Mouse (Mus musculus): ENCODE measurements around the gene Usp4. TPM values are rescaled to one million over a fixed set of nuclear protein-coding genes. Genes with fewer than 3 reads are reported as not detected.
A peak's percentile ranks its signal among the peaks of the same experiment; 100 is the strongest.
"Not testable (repeated sequence)": the region's sequence is repeated elsewhere in the genome, so short reads cannot be mapped to it uniquely, and the experiment has no call there.

The Usp4 gene
- 138 and 140 TPM in 2 replicates for polyA plus RNA-seq (2015; fragmentation: Nextera tagmentation; extraction: Ambion mirVana)

- Histone ChIP-seq H3K9me3 (no peaks in the 10 kb centered on the region), H3K4me1 (peaks cover 21% of the 10 kb centered on the region), H3K9ac (replicated peaks) (peak within 1 kb of the TSS; percentile 92), H3K27me3 (no peaks in the 10 kb centered on the region), H3K4me3 (peak within 1 kb of the TSS; percentile 75), H3K4me2 (replicated peaks) (peak within 1 kb of the TSS; percentile 55), H3K27ac (replicated peaks) (peak within 1 kb of the TSS; percentile 96), H3K36me3 (peaks cover 30% of the 10 kb centered on the region)
- ATAC-seq (replicated peaks), result peak; percentile 96
- under 1% methylated on average over 72 of the region's 75 CpGs for whole genome bisulfite sequencing
Observed at GRCm38 (mm10) chr9:108347540-108348289, at the start of gene Usp4. Gene Usp4 (plus strand): TSS chr9:108347853.

- ATAC-seq (replicated peaks), result no peak
- Histone ChIP-seq H3K36me3 (peaks cover 37% of the 10 kb centered on the region), H3K9me3 (no peaks in the 10 kb centered on the region), H3K4me3 (no peak overlapping the region), H3K4me2 (replicated peaks) (no peak overlapping the region), H3K27ac (replicated peaks) (no peak overlapping the region), H3K4me1 (peaks cover 8% of the 10 kb centered on the region), H3K9ac (replicated peaks) (no peak overlapping the region), H3K27me3 (no peaks in the 10 kb centered on the region)
- WGBS, result 88% methylated on average over 3 of the region's 3 CpGs
Observed at GRCm38 (mm10) chr9:108301853-108302252, 45.8 kb upstream of the Usp4 start.

- Histone ChIP-seq H3K4me2 (replicated peaks) (peak overlapping the region; percentile 82), H3K27ac (replicated peaks) (no peak overlapping the region), H3K36me3 (peaks cover 32% of the 10 kb centered on the region), H3K27me3 (no peaks in the 10 kb centered on the region), H3K4me3 (peak overlapping the region; percentile 89), H3K9ac (replicated peaks) (no peak overlapping the region), H3K9me3 (no peaks in the 10 kb centered on the region), H3K4me1 (peaks cover 32% of the 10 kb centered on the region)
- no peak for ATAC-seq (replicated peaks)
- 89% methylated on average over 4 of the region's 4 CpGs for WGBS
Observed at GRCm38 (mm10) chr9:108304716-108305115, 42.9 kb upstream of the Usp4 start.

GRCm38 (mm10) chr9:108305170-108305569 lies 42.5 kb upstream of the Usp4 start:
- peaks cover 32% of the 10 kb centered on the region for H3K36me3 ChIP-seq
- no peaks in the 10 kb centered on the region for H3K9me3 ChIP-seq
- H3K27ac ChIP-seq (replicated peaks), result peak overlapping the region; percentile 99
- WGBS, result 4% methylated on average over 1 of the region's 1 CpGs
- no peaks in the 10 kb centered on the region for H3K27me3 ChIP-seq
- peaks cover 37% of the 10 kb centered on the region for H3K4me1 ChIP-seq
- no peak for ATAC-seq (replicated peaks)
- H3K4me3 ChIP-seq, result peak overlapping the region; percentile 89
- H3K9ac ChIP-seq (replicated peaks), result peak overlapping the region; percentile 85
- peak overlapping the region; percentile 82 for H3K4me2 ChIP-seq (replicated peaks)

- WGBS, result under 1% methylated on average over 81 of the region's 81 CpGs
Observed at GRCm38 (mm10) chr9:108305629-108306520, 41.8 kb upstream of the Usp4 start, which contains the start of the genes Rhoa and Tcta. Gene Rhoa (plus strand): TSS chr9:108306129. Gene Tcta (minus strand): TSS chr9:108306160.

DNA sequence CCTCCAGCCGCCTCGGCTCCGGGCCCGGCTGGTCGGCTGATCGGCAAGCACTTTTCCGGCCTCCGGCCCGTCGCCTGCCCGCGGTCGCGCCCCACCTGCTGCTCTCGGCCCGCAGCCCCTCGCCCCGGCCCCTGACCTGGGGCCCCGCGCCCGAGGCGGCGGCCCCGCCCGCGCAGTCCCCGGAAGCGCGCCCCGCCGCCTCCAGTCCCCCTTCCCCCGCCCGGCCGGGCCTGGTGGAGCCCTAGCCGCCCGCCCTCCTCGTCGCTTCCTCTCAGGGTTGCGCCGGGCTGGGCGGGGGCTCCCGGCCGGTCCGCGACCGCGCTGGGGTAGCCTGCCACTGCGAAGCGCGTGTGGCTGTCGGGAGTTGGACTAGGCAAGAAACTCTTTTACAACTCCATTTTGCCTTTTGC lies 41.1 kb upstream of the Usp4 start:
- Histone ChIP-seq H3K27ac (replicated peaks) (peak overlapping the region; percentile 99), H3K4me3 (peak overlapping the region; percentile 89), H3K4me2 (replicated peaks) (peak overlapping the region; percentile 46), H3K36me3 (peaks cover 22% of the 10 kb centered on the region), H3K4me1 (peaks cover 51% of the 10 kb centered on the region), H3K9ac (replicated peaks) (peak overlapping the region; percentile 91), H3K27me3 (no peaks in the 10 kb centered on the region), H3K9me3 (no peaks in the 10 kb centered on the region)
- under 1% methylated on average over 51 of the region's 51 CpGs for WGBS
- ATAC-seq (replicated peaks), result peak; percentile 73

More at GRCm38 (mm10) chr9:108305629-108306520, 41.8 kb upstream of the Usp4 start, which contains the start of the genes Rhoa and Tcta:
- Histone ChIP-seq H3K4me3 (peak within 1 kb of the TSS; percentile 89), H3K9ac (replicated peaks) (peak within 1 kb of the TSS; percentile 91), H3K36me3 (peaks cover 27% of the 10 kb centered on the region), H3K4me2 (replicated peaks) (peak within 1 kb of the TSS; percentile 82), H3K27me3 (no peaks in the 10 kb centered on the region), H3K27ac (replicated peaks) (peak within 1 kb of the TSS; percentile 99), H3K9me3 (no peaks in the 10 kb centered on the region), H3K4me1 (peaks cover 44% of the 10 kb centered on the region)
- ATAC-seq (replicated peaks), result peak; percentile 98

- peaks cover 56% of the 10 kb centered on the region for H3K4me1 ChIP-seq
- 22% methylated on average over 12 of the region's 12 CpGs for WGBS
- no peaks in the 10 kb centered on the region for H3K27me3 ChIP-seq
- no peaks in the 10 kb centered on the region for H3K9me3 ChIP-seq
- peak overlapping the region; percentile 89 for H3K4me3 ChIP-seq
- H3K27ac ChIP-seq (replicated peaks), result peak overlapping the region; percentile 99
- ATAC-seq (replicated peaks), result no peak
- H3K4me2 ChIP-seq (replicated peaks), result peak overlapping the region; percentile 46
- H3K36me3 ChIP-seq, result peaks cover 17% of the 10 kb centered on the region
- H3K9ac ChIP-seq (replicated peaks), result peak overlapping the region; percentile 91
Observed at GRCm38 (mm10) chr9:108307021-108307807, 40.4 kb upstream of the Usp4 start.

DNA sequence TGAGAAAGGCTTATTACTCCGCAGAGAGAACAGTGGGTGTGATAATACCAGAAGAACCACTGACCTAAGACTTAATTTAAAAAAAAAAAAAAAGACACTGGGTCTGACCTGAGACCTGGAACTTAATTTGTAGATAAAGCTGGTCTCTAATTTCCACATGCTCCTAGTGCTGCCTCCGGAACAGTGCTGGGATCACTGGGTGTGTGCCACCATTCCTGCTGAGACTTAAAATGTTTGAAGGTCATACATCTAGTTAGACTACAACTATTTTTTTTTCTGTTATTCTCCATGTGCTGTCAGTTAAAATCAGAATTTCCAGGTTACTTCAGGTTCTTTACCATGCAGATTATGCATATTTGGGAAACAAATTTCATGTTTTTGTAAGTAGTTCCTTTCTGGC lies 39.5 kb upstream of the Usp4 start:
- Histone ChIP-seq H3K27me3 (no peaks in the 10 kb centered on the region), H3K36me3 (peaks cover 8% of the 10 kb centered on the region), H3K9ac (replicated peaks) (no peak overlapping the region), H3K4me2 (replicated peaks) (peak overlapping the region; percentile 46), H3K27ac (replicated peaks) (no peak overlapping the region), H3K4me1 (peaks cover 56% of the 10 kb centered on the region), H3K9me3 (no peaks in the 10 kb centered on the region), H3K4me3 (peak overlapping the region; percentile 89)
- WGBS, result 61% methylated on average over 2 of the region's 2 CpGs
- ATAC-seq (replicated peaks), result no peak

DNA sequence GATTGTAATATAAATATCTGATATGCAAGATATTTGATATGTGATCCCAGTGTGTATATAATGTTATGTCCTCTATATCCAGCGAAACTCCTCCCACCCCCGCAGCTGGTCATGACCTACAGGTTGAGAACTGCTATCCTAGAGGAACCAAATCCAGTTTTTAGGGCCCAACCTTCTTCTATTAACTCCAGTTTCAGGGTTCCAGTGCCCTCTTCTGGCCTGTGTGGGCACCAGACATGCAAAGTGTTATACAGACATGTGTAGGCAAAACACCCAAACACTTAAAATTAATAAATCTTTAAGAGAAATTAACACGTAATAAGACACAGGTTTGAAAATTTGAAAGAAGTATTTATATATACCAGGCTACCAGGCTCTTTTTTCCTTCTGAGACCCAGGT lies 30.1 kb upstream of the Usp4 start:
- Histone ChIP-seq H3K4me3 (no peak overlapping the region), H3K9me3 (no peaks in the 10 kb centered on the region), H3K9ac (replicated peaks) (no peak overlapping the region), H3K27me3 (no peaks in the 10 kb centered on the region), H3K4me1 (peaks cover 3% of the 10 kb centered on the region; the same call in 1 of the 2 replicates), H3K27ac (replicated peaks) (no peak overlapping the region), H3K36me3 (0 out of 2 replicates have a peak, but pooled peaks cover 4% of the 10 kb centered on the region), H3K4me2 (replicated peaks) (no peak overlapping the region)
- WGBS, result 95% methylated on average over 3 of the region's 3 CpGs
- ATAC-seq (replicated peaks), result no peak

GRCm38 (mm10) chr9:108318462-108318861 lies 29.2 kb upstream of the Usp4 start:
- 70% methylated on average over 2 of the region's 2 CpGs for WGBS
- ATAC-seq (replicated peaks), result no peak
- Histone ChIP-seq H3K9ac (replicated peaks) (no peak overlapping the region), H3K4me2 (replicated peaks) (no peak overlapping the region), H3K4me1 (peaks cover 3% of the 10 kb centered on the region; the same call in 1 of the 2 replicates), H3K36me3 (0 out of 2 replicates have a peak, but pooled peaks cover 4% of the 10 kb centered on the region), H3K9me3 (no peaks in the 10 kb centered on the region), H3K27ac (replicated peaks) (no peak overlapping the region), H3K27me3 (no peaks in the 10 kb centered on the region), H3K4me3 (no peak overlapping the region)

DNA sequence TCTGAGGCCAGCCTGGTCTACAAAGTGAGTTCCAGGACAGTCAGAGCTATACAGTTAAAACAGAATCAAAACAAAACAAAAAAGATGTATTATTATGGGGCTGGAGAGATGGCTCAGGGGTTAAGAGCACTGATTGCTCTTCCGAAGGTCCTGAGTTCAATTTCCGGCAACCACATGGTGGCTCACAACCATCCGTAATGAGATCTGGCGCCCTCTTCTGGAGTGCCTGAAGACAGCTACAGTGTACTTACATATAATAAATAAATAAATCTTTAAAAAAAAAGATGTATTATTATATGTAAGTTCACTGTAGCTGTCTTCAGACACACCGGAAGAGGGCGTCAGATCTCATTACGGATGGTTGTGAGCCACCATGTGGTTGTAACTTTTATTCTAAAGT lies 25.6 kb upstream of the Usp4 start:
- not testable (repeated sequence) for H3K9ac ChIP-seq (replicated peaks); H3K27ac ChIP-seq (replicated peaks); H3K4me3 ChIP-seq; H3K27me3 ChIP-seq; H3K9me3 ChIP-seq; ATAC-seq (replicated peaks); H3K36me3 ChIP-seq; H3K4me2 ChIP-seq (replicated peaks)
- H3K4me1 ChIP-seq, result peaks cover 10% of the 10 kb centered on the region; the same call in 1 of the 2 replicates
- 91% methylated on average over 7 of the region's 7 CpGs for WGBS

Data from forebrain, embryonic 15.5 days (tissue).